Mouse (Mus musculus): ENCODE results near the gene Ndufs6. TPM values are rescaled to one million over a fixed set of nuclear protein-coding genes. Genes with fewer than 3 reads are reported as not detected.

Ndufs6 gene
- polyA plus RNA-seq, 2 experiments, result 199 to 393 TPM

GRCm38 (mm10) chr13:73306430-73306829 lies 21.9 kb downstream of the Ndufs6 start:
- Histone ChIP-seq H3K4me1 (ENCODE audit: control insufficient read depth, insufficient read depth, low read length) (no peaks in the 10 kb centered on the region), H3K27ac (replicated peaks; ENCODE audit: low read depth, low read length) (no peak overlapping the region), H3K9me3 (ENCODE audit: control insufficient read depth, low read length) (no peaks in the 10 kb centered on the region), H3K4me3 (replicated peaks; ENCODE audit: low read length) (no peak overlapping the region), H3K9ac (ENCODE audit: low read depth, low read length, severe bottlenecking) (no peak overlapping the region), H3K4me2 (replicated peaks; ENCODE audit: low read depth, low read length, severe bottlenecking) (no peak overlapping the region), H3K27me3 (ENCODE audit: control insufficient read depth, insufficient read depth, low read length) (no peaks in the 10 kb centered on the region), H3K36me3 (ENCODE audit: control insufficient read depth, insufficient read depth, low read length) (no peaks in the 10 kb centered on the region)
- DNase-seq (ENCODE audit: low spot score) (no peak), ATAC-seq (ENCODE audit: low FRiP score, low read depth) (peak; percentile 56; the same call in 1 of the 2 replicates)
- 43% methylated on average over 4 of the region's 4 CpGs for WGBS
- no peak for TF ChIP-seq POLR2A (IDR thresholded peaks at IDR 0.05; ENCODE audit: borderline replicate concordance, extremely low read depth, insufficient read depth, insufficient read length)

- H3K9me3 ChIP-seq (ENCODE audit: control insufficient read depth, low read length), result no peaks in the 10 kb centered on the region
- no peak for ATAC-seq (ENCODE audit: low FRiP score, low read depth)
- WGBS, result 48% methylated on average over 4 of the region's 4 CpGs
- no peaks in the 10 kb centered on the region for H3K36me3 ChIP-seq (ENCODE audit: control insufficient read depth, insufficient read depth, low read length)
- H3K4me2 ChIP-seq (replicated peaks; ENCODE audit: low read depth, low read length, severe bottlenecking), result no peak overlapping the region
- no peak overlapping the region for H3K27ac ChIP-seq (replicated peaks; ENCODE audit: low read depth, low read length)
- no peak for TF ChIP-seq POLR2A (IDR thresholded peaks at IDR 0.05; ENCODE audit: borderline replicate concordance, extremely low read depth, insufficient read depth, insufficient read length)
- H3K27me3 ChIP-seq (ENCODE audit: control insufficient read depth, insufficient read depth, low read length), result no peaks in the 10 kb centered on the region
- no peak for DNase-seq (ENCODE audit: low spot score)
- H3K4me3 ChIP-seq (replicated peaks; ENCODE audit: low read length), result no peak overlapping the region
- H3K9ac ChIP-seq (ENCODE audit: low read depth, low read length, severe bottlenecking), result no peak overlapping the region
- no peaks in the 10 kb centered on the region for H3K4me1 ChIP-seq (ENCODE audit: control insufficient read depth, insufficient read depth, low read length)
Measured at GRCm38 (mm10) chr13:73306085-73306410, 22.3 kb downstream of the Ndufs6 start.

- Histone ChIP-seq H3K27me3 (ENCODE audit: control insufficient read depth, insufficient read depth, low read length) (no peaks in the 10 kb centered on the region), H3K4me2 (replicated peaks; ENCODE audit: low read depth, low read length, severe bottlenecking) (no peak overlapping the region), H3K9ac (ENCODE audit: low read depth, low read length, severe bottlenecking) (no peak overlapping the region), H3K4me1 (ENCODE audit: control insufficient read depth, insufficient read depth, low read length) (no peaks in the 10 kb centered on the region), H3K36me3 (ENCODE audit: control insufficient read depth, insufficient read depth, low read length) (no peaks in the 10 kb centered on the region), H3K9me3 (ENCODE audit: control insufficient read depth, low read length) (no peaks in the 10 kb centered on the region), H3K27ac (replicated peaks; ENCODE audit: low read depth, low read length) (no peak overlapping the region), H3K4me3 (replicated peaks; ENCODE audit: low read length) (no peak overlapping the region)
- TF ChIP-seq POLR2A (IDR thresholded peaks at IDR 0.05; ENCODE audit: borderline replicate concordance, extremely low read depth, insufficient read depth, insufficient read length), result no peak
- ATAC-seq (ENCODE audit: low FRiP score, low read depth) (no peak), DNase-seq (ENCODE audit: low spot score) (no peak)
- WGBS, result 63% methylated on average over 8 of the region's 8 CpGs
Measured at GRCm38 (mm10) chr13:73305398-73306084, 22.8 kb downstream of the Ndufs6 start.

- H3K27me3 ChIP-seq (ENCODE audit: control insufficient read depth, insufficient read depth, low read length), result no peaks in the 10 kb centered on the region
- ATAC-seq (ENCODE audit: low FRiP score, low read depth) (no peak), DNase-seq (ENCODE audit: low spot score) (no peak)
- no peak overlapping the region for H3K4me2 ChIP-seq (replicated peaks; ENCODE audit: low read depth, low read length, severe bottlenecking)
- H3K4me3 ChIP-seq (replicated peaks; ENCODE audit: low read length), result no peak overlapping the region
- no peak overlapping the region for H3K9ac ChIP-seq (ENCODE audit: low read depth, low read length, severe bottlenecking)
- H3K36me3 ChIP-seq (ENCODE audit: control insufficient read depth, insufficient read depth, low read length), result no peaks in the 10 kb centered on the region
- WGBS, result 45% methylated on average over 6 of the region's 6 CpGs
- no peaks in the 10 kb centered on the region for H3K4me1 ChIP-seq (ENCODE audit: control insufficient read depth, insufficient read depth, low read length)
- H3K27ac ChIP-seq (replicated peaks; ENCODE audit: low read depth, low read length), result no peak overlapping the region
- no peak for TF ChIP-seq POLR2A (IDR thresholded peaks at IDR 0.05; ENCODE audit: borderline replicate concordance, extremely low read depth, insufficient read depth, insufficient read length)
- H3K9me3 ChIP-seq (ENCODE audit: control insufficient read depth, low read length), result no peaks in the 10 kb centered on the region
Measured at GRCm38 (mm10) chr13:73304729-73305128, 23.6 kb downstream of the Ndufs6 start.

GRCm38 (mm10) chr13:73299322-73299721 lies 29.0 kb downstream of the Ndufs6 start:
- Histone ChIP-seq H3K9me3 (ENCODE audit: control insufficient read depth, low read length) (0 out of 2 replicates have a peak, but pooled peaks cover 5% of the 10 kb centered on the region), H3K27me3 (ENCODE audit: control insufficient read depth, insufficient read depth, low read length) (no peaks in the 10 kb centered on the region), H3K4me3 (replicated peaks; ENCODE audit: low read length) (no peak overlapping the region), H3K9ac (ENCODE audit: low read depth, low read length, severe bottlenecking) (no peak overlapping the region), H3K4me2 (replicated peaks; ENCODE audit: low read depth, low read length, severe bottlenecking) (no peak overlapping the region), H3K36me3 (ENCODE audit: control insufficient read depth, insufficient read depth, low read length) (no peaks in the 10 kb centered on the region), H3K27ac (replicated peaks; ENCODE audit: low read depth, low read length) (no peak overlapping the region), H3K4me1 (ENCODE audit: control insufficient read depth, insufficient read depth, low read length) (no peaks in the 10 kb centered on the region)
- ATAC-seq (ENCODE audit: low FRiP score, low read depth), result no peak
- DNase-seq (ENCODE audit: low spot score), result no peak
- WGBS, result 90% methylated on average over 5 of the region's 5 CpGs
- no peak for TF ChIP-seq POLR2A (IDR thresholded peaks at IDR 0.05; ENCODE audit: borderline replicate concordance, extremely low read depth, insufficient read depth, insufficient read length)

All from limb, embryonic 14.5 days (tissue).